Mouse (Mus musculus) gastrocnemius, postnatal 36 days (tissue): Measurements from ENCODE around the gene Scn11a. TPM values are rescaled to one million over a fixed set of nuclear protein-coding genes. Genes with fewer than 3 reads are reported as not detected.

ENCODE experiments used
- DNase-seq, 2 experiments: peaks; one replicate each; pipeline ENCODE4 v3.0.0; 2022
- intact Hi-C: fragments of 180-260 bp; cut with DNase I; formaldehyde crosslinking; loops from one replicate; pipeline ENCODE4 v1.15.1; 2025
- long read RNA-seq, 2 experiments: library from polyadenylated mRNA; stranded (forward); transcript quantifications; one replicate each; pipeline ENCODE4 v2.0.0; 2021
- total RNA-seq, 2 experiments: library from RNA; stranded (reverse); gene quantifications; 2 replicates each; pipeline ENCODE4 v1.2.3; 2021

The Scn11a gene
- total RNA-seq: not detected
- long read RNA-seq, experiment 1: 0 reads
- long read RNA-seq, experiment 2: 0 reads

DNA sequence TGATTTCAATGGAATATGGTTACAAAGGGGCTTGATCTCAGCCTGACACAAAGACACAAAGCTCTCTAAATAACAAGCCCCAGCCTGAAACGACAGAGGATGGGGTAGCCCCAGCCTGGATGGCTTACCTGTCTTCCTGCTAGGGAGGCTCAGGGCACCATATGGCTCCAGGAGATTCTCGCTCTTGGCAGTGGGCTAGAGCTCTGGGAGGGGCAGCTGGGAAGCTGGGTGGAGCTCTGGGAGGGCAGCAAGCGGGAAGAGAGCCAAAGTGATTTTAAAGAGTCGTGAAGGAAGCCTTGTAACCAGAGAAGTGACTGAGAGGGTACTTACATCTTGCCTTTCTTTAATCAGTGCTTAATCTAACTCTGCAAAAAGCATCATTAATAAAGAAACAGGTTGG, at the start of gene Scn11a:
Gene Scn11a, minus strand, starts transcription at position 160 of the 400 bp plus-strand sequence.
- intact Hi-C loops: no loop called here
- no peak for DNase-seq

DNA sequence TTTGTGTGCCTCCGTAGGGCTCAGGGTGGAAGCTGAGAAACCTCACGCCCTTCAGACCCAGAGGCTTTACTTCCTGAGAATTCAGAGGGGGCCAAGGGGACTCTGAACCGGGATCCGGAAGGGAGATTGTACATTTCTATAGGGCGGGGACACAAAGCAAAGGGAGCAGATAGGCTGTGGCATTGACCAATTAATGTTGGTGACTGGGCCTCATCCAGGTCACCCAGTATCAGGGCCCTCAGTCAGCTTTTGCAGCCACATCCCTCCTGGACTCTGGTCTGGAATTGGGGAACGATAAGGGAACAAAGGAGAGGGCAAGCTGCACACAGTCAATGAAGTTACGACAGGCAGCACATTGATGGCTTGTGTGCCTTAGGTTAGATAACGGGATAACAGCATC, 28.9 kb upstream of the Scn11a start:
- intact Hi-C loops: no loop called here
- no peak for DNase-seq

DNA sequence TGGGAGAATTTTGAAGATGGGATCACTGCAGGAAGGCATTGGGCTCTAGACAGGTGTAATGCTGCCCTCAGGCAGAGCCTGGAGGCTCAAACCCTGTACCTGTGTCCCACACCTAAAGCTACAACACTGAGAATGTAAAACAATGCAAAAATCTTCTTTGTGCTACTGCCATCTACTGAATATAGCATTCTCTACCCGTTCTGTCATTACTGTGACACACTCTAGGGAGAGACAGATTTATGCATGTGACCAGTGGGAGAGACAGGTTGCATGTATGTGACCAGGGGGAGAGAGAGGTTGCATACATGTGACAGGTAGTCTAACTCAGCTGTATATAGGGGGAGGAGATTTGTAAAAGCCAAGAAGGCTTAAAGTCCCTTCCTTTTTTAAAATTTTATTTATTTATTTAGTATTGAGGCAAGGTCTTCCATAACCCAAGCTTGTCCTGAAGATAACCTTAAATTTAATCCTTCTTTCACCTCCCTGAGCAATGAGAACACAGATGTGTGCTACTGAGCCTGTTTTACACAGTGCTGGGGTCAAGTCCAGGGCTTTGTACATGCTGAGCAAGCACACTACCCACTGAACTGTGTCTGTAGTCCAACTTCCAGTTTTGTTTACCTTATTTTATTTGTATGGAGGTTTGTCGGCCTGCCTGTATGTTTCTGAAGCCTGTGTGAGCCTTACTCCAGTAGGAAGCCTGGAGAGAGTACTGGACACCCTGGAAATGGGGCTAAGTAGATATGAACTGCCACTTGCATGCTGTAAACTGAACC, 28.0 kb upstream of the Scn11a start:
- DNase-seq: no peak
- intact Hi-C loops: no loop called here

DNA sequence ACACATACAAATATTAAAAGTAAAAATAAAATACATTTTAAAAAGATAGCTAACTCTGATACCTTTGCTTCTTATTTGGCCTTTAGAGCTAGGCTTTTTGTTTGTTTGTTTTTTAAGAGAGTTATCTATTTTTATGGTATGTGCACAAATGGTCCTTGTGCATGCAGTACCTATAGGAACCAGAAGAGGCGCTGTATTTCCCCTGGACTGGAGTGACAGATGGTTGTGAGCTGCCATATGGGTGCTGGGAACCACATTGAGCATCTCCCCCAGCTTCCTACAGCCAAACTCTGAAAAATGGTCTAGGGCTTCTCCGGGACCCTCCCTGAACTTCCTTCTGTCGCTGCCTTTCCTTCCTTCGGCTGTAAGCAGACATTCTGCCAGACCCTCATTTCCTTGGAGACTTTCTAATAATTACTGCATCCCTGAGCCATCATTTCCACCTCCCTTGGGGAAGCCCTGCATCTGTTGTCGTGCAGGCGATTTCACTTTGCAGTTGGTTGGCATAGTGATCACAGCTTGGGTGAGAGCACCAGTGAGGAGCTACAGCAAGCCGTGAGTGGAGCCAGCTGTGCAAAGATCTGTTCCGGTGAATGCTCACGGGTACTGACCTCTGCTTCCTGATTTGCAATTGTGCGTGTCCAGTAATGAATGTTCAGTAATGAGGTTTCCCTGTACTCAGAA, 27.2 kb upstream of the Scn11a start:
- intact Hi-C loops: no loop called here
- no peak for DNase-seq

DNA sequence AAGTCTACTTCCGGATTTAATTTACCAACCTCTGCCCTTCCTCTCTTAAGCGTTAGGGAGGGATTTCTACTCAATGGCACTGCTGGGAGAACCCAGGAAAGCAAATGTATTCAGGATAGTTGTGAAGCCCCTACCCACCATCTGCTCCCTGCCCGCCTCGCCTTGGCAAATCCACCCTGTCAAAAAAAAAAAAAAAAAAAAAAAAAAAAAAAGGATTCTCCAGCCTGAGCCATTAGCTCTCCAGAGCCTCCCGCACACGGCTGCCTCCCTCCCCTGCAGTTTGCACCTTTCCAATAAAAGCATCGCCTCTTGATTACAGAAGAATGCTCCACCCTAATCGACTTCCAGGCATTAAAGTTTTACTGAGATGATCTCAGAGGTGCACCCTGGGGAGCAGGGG, 24.0 kb upstream of the Scn11a start:
- intact Hi-C loops: no loop called here
- no peak for DNase-seq

DNA sequence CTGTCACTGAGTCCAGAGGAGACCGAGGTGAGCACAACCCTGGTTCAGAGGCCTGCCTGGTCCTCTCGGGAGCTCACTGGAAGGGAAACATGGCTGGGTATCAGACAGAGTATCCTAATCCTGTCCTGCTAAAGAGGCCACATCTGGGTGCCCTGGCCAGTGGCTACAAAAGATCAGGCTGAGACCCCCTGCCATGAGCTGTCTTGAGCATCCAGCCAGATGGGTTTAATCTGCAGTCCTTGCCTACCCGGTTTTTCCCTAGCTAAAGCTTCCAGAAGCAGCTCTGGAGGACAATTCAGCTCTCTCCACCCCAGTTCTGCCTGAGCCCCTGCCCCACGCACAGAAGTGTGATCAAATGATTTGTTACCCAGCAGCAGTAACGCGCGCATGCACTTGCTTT, 23.4 kb upstream of the Scn11a start:
- intact Hi-C loops: no loop called here
- DNase-seq: no peak

DNA sequence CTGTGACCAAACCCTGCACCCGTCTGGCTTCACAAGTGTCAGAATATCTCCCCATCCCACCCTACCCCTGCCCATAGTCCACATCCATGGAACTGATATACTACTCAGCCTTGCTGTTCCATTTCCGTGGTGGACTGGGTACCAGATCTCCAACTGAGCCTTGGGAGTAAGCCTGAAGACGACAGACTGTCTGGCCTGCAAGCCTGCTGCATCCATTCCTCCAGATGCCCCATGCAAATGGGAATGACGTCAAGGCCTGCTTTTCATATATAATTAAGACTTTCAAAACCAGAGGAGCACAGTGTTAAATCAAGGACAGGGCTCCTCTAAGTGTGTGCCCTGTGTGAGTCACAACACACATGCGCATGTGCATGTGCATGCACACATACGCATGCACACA, 21.9 kb upstream of the Scn11a start:
- DNase-seq: no peak
- intact Hi-C loops: no loop called here

DNA sequence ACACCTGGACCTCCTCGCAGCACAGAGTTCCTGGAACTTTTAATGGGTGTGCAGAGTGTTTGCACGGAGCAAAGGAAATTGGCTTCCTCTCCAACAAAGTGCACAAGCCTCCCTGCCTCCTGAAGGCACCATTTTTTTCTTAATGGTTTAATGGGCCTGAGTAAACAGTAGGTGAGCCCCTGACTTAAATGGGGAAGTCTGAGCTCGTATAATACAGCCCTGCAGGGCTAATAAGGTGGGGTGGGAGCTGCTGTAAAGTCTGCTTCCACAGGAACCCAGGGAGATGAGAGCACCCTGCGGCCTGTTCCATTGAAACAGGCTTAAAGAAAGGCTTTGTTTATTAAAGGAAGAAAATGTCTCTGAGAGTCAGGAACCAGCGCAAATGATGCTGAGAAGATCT, 19.5 kb upstream of the Scn11a start:
- intact Hi-C loops: no loop called here
- no peak for DNase-seq

DNA sequence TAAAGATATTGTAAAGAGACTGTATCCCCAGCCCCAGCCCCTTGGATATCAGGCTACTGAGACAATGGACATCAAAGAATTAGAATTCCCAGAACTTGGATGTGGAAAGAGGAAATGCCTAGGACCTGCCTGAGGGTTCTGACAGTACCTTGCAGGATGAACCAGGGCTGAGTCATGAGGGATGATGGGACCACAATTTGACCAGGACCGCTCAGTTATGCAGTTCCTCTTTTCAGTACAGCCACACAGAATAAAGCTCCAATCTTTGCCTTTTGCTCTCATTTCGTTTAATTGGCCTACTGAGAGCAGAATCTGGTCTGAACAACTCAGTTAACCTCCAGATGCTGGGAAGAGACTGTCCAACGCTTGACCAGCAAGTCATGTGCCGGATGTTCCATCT, 18.3 kb upstream of the Scn11a start:
- intact Hi-C loops: no loop called here
- DNase-seq: no peak

DNA sequence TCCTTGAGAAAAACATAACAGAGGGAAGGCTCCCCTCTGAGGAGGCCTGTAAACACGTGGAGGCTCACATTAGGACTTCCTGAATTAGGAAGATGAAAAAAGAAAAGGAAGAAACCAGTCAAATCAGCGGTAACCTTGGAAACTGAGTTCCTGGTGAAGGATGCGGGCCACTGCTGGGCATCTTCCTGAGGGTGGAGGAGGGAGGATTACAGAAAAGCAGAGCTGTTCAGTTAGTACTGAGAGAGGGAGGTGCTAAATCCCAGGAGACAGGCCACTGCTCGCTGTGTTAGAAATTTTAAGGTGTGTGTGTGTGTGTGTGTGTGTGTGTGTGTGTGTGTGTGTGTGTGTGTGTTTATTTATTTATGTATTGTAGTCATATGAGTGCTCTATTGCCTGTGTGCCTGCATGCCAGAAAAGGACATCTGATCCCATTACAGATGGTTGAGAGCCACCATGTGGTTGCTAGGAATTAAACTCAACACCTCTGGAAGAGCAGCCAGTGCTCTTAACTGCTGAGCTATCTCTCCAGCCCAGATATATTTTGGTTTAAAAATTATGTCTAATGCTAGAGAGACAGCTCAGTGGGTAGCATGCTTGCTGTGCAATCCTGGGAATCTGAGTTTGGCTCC, 17.4 kb upstream of the Scn11a start:
- DNase-seq: no peak
- intact Hi-C loops: no loop called here

DNA sequence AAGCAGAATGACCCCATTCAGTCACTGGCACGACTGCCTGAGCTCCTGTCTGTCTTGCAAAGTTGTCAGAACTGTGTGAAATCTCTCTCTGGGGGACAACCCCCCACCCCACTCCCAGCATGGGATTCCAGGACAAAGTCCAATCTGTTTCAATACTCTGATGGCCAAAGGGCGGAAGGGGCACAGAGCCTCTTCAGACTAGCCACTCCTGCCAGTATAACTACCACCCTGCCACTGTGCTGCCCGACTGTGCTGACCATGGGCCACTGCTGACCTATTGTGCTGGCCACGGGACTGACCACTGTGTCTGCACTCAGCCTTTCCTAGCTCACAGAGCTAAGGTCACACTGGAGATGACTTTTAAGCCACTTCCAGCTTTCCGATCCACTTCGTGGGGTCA, 16.8 kb upstream of the Scn11a start:
- intact Hi-C loops: no loop called here

DNA sequence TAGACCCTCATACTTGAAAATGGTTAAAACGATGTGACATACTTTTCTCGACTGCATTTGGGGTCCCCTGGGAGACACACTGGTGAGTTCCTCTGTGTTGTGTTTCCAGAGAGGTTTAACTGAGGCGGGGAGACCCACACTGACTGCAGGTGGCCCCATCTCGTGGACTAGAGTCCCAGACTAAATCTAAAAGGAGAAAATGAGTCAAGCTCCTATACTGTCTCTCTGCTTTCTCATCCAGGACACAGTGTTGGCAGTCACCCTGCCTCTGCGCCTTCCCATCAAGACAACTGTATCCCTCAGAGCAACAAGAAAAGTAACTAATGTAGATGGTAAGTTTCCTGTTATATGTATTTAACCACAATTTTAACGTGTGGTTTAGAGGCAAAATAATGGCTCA, 15.9 kb upstream of the Scn11a start:
- DNase-seq: no peak
- intact Hi-C loops: no loop called here

More for the DNA sequence above, 16.8 kb upstream of the Scn11a start:
- DNase-seq: no peak

DNA sequence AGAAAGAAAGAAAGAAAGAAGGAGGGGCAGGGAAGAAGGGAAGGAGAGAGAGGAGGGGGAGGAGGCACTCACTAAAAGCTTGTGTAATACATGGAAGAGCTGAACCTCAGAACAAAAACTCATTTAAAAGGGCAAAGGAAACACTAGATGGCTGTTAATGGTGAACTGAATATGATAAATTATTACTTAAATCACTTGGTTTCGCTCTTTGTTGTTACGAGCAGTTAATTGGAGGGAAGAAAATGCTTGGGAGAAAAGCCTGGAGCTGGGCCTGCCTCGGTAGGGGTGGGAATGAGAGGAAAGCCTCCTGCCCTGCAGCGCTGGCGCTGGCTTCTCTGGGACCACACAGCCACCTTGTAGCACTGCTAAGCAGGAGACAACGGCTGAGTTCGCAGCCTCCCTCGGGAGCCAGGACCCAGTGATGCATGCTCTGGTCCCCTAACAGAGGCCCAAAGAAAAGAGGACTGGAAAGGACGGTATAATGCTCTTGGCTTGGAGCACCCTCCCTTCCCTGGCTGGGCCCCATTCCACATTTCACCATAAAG, 10.4 kb upstream of the Scn11a start:
- intact Hi-C loops: no loop called here
- no peak for DNase-seq

DNA sequence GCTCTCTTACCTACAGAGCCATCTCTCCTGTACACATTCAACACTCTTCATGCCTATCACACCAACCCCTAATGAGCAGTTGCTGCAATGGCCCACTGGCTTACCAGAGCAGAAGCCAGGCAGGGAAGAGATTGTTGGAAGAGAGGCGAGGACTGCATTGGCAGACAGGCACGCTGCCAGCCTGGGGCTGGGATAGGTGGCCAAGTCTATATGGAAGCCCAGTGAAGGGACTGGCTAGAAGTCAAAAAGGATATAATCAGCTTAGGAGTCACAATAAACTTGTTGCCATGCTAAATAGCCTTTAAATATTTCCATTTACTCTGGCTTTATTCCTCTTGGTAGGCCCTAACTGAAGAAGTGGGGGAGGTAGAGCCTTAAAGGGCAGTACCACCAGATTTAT, 5.7 kb upstream of the Scn11a start:
- DNase-seq: no peak
- intact Hi-C loops: no loop called here

DNA sequence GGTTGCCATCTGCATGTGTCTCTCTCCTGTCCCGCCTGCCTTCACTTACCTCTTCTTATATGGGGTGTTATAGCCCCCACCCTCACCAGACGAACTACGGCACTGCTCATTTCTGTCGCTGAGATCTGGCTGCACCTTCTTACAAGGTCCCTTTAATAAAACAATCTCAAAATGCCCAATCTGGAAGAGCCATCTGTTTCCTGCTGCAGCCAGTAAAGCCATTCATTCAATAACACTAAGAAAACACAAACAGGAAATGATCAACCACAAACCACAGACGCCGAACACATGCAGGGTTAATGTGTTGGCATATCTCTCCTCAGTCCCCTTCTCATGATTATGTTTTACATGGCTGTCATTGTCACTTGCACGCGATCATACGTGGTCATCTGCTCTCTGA, 1.5 kb downstream of the Scn11a start:
- no peak for DNase-seq
- intact Hi-C loops: no loop called here

DNA sequence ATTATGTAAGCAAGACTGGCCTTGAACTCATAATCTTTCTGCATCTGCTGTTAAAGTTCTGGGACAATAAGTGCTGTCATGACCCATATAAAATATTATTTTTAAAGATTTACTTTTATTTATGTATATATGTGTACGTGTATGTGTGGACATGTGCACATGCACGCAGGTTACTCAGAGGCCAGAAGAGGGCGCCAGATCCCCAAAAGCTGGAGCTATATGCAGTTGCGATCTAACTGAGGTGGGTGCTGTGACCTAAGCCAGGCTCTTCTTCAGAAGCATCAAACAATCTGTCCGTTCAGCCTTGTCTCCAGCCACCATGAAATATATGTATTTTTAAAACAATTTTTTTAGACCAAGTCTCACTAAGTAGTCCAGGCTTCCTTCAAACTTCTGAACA, 11.6 kb downstream of the Scn11a start:
- no peak for DNase-seq
- intact Hi-C loops: no loop called here

DNA sequence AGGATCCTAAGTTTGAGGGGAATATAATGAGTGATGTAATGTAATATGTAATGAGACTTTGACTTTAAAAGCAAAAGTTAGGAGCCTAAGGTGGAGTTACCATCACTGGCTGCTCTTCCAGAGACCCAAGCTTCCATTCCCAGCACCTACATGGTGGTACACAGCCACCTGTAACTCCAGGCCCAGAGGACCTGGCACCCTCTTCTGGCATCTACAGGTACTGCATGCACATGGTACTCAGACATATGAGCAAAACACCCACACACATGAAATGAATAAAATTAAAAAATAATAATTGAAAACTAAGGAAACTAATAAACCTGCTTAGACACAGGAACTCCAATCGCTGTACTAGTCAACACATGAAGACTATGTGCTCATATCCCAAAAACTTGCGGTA, 18.8 kb downstream of the Scn11a start:
- no peak for DNase-seq
- intact Hi-C loops: no loop called here

DNA sequence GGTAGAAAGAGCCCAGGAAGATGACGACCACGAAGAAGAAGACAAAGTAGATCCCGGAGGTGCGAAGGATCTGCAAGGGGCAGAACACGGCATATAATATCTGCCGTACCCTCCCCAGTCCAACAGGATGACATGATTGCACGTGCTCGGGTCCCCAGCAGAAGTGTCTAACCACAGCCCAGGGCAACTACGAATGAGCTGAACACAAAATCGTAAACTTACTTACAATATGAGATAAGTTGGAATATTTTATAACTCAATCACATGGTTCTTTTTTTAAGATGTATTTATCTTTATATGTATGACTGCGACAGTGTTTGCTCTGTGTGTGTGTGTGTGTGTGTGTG, 20.8 kb downstream of the Scn11a start:
- no peak for DNase-seq
- intact Hi-C loops: no loop called here

DNA sequence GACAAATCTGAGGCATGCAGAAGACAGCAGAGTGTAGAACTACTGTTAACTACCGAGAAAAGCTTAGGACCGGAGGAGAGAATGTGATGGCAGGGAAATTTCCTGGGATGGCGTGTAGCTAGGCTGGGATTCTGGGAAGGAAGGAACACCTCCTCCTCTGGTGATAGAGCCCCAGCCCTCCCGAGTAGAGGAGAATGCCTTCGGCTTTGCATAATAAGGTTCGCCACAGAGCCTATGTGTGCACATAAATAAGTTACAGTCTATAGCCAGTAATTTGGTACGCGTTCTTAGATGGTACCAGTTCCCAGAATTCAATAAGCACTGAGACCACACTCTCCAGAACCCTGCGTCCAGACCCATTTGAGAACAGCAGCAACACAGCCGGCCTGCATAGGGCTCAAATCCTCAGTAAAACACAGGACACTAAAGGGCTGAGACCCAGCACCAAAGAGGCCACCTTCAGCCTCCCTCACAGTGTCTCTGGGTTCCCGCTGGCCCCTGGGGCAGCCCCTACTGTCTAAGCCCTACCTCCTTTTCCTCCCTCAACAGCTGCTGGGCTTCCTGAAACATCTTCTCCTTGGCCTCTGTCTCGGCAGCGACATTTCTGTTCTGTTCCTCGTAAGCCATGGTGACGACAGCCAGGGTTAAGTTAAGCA, 21.3 kb downstream of the Scn11a start:
- DNase-seq: no peak
- intact Hi-C loops: no loop called here

DNA sequence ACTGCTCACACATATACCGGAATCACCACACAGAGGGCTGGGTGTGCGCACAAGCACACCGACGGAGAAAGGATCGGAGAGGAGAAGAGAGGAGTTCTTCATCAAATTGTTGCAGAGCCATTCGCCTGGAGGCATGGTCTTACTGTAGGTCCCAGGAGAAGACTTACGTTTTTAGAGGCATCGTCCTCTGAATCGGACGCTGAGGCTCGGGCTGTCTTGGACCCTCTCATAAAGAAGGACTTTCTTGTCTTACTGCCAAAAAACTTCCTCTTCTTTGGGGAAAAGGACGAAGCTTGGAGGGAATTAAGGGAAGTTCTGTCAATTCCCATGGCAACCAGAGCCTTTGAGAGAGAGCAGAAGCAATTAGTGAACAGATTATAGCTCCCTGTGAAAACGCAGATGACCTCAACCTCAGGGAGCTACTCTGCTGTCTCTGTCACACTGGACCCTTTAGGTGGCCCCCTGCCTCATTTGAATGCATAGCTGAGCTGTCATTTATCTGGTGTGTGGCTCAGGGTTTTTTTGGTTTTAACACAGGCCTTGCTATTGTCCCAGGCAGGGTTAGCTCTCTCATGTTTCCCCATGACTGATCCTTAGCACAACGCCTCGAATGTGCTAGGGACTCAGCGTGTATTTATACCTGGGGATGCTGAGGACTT, 22.0 kb downstream of the Scn11a start:
- intact Hi-C loops: no loop called here

DNA sequence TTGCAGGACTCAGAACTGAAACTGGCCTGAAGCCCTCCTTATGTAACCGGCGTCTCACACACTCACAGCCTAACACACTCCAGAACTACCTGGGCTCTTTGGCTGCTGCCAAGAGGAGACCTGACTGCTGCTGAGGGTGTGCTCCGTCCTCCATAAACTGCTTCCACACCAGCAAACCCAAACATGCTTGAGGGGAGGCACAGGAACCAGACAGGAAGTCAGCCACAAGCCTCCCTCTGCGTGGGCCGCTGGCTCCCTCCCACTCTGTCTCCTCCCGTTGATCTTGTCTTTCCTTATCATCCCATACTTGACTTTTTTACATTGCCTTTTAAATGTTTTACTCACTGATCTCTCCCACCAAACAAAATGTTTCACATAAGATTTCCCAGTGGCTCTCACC, 23.8 kb downstream of the Scn11a start:
- intact Hi-C loops: no loop called here
- DNase-seq: no peak

More for the DNA sequence above, 22.0 kb downstream of the Scn11a start:
- no peak for DNase-seq
